Mouse (Mus musculus) frontal cortex, adult 2 months (tissue): ENCODE results near the gene Hba-a1. TPM values are rescaled to one million over a fixed set of nuclear protein-coding genes. Genes with fewer than 3 reads are reported as not detected.
"Not testable (repeated sequence)": the region's sequence is repeated elsewhere in the genome, so short reads cannot be mapped to it uniquely, and the experiment has no call there.

Experiments
- DNase-seq, 2 experiments: peaks; one replicate each; pipeline ENCODE4 v3.0.0; 2022; ENCODE audit warnings: low spot score in 1 of 2; ENCODE audit errors: extremely low spot score in 1 of 2
- polyA plus RNA-seq: library from polyadenylated mRNA; depleted of rRNA; stranded (reverse); fragments of >200 nt; gene quantifications from 2 replicates; pipeline ENCODE4 v1.2.3, GENCODE M21; 2012; rRNA removed

Hba-a1 gene
- 138 and 217 TPM in 2 replicates for polyA plus RNA-seq

GRCm38 (mm10) chr11:32283091-32283777, at the start of gene Hba-a1:
Hba-a1 (plus strand) TSS chr11:32283511.
- DNase-seq: not testable (repeated sequence)

- no peak for DNase-seq
These were observed 49.4 kb upstream of the Hba-a1 start for GRCm38 (mm10) chr11:32233895-32234294.

- no peak for DNase-seq
These were observed 48.4 kb upstream of the Hba-a1 start for GRCm38 (mm10) chr11:32234816-32235485.

GRCm38 (mm10) chr11:32235646-32236045, 47.7 kb upstream of the Hba-a1 start:
- DNase-seq: peak in 1 of 2 experiments; percentile 81

- DNase-seq: no peak
These were observed 47.2 kb upstream of the Hba-a1 start for GRCm38 (mm10) chr11:32236132-32236531.

- DNase-seq: no peak
These were observed 46.5 kb upstream of the Hba-a1 start for GRCm38 (mm10) chr11:32236712-32237410.

- DNase-seq: no peak
These were observed 45.9 kb upstream of the Hba-a1 start for GRCm38 (mm10) chr11:32237411-32237795.

- peak in 1 of 2 experiments; percentile 86 for DNase-seq
These were observed 45.0 kb upstream of the Hba-a1 start for GRCm38 (mm10) chr11:32238093-32238860.

- DNase-seq: no peak
These were observed 41.9 kb upstream of the Hba-a1 start for GRCm38 (mm10) chr11:32241391-32241790.

- no peak for DNase-seq
These were observed 41.1 kb upstream of the Hba-a1 start for GRCm38 (mm10) chr11:32242209-32242608.

- DNase-seq: peak in 1 of 2 experiments; percentile 68
These were observed 39.9 kb upstream of the Hba-a1 start for GRCm38 (mm10) chr11:32243205-32243955.

GRCm38 (mm10) chr11:32244064-32244463, 39.2 kb upstream of the Hba-a1 start:
- DNase-seq: no peak

- DNase-seq: no peak
These were observed 38.7 kb upstream of the Hba-a1 start for GRCm38 (mm10) chr11:32244617-32245016.

GRCm38 (mm10) chr11:32245614-32246013, 37.7 kb upstream of the Hba-a1 start:
- DNase-seq: no peak

GRCm38 (mm10) chr11:32247068-32247467, 36.2 kb upstream of the Hba-a1 start:
- DNase-seq: no peak

- no peak for DNase-seq
These were observed 35.0 kb upstream of the Hba-a1 start for GRCm38 (mm10) chr11:32248350-32248749.

- DNase-seq: no peak
These were observed 32.2 kb upstream of the Hba-a1 start for GRCm38 (mm10) chr11:32250880-32251763.

GRCm38 (mm10) chr11:32253121-32253520, 30.2 kb upstream of the Hba-a1 start:
- no peak for DNase-seq

GRCm38 (mm10) chr11:32256146-32256545, 27.2 kb upstream of the Hba-a1 start:
- DNase-seq: no peak
